Mouse (Mus musculus) E14TG2a.4 (cell line): ENCODE measurements around the gene Phkg1.

Experiments used
- CTCF ChIP-seq: conservative IDR thresholded peaks from 2 replicates; pipeline ENCODE4 v1.5.1; 2014; ENCODE audit warnings: low read length
- NANOG ChIP-seq: IDR thresholded peaks from 2 replicates; pipeline ENCODE4 v1.6.1; 2014; ENCODE audit warnings: borderline replicate concordance, low read length, mixed read lengths
- POU5F1 ChIP-seq: IDR thresholded peaks from 2 replicates; pipeline ENCODE4 v1.6.1; 2014; ENCODE audit warnings: low read length, borderline replicate concordance

- TF ChIP-seq POU5F1, result no peak
- no peak for TF ChIP-seq CTCF
- no peak for TF ChIP-seq NANOG
Measured at GRCm38 (mm10) chr5:129862325-129862724, 36.0 kb downstream of the Phkg1 start.
